Mouse (Mus musculus) limb, embryonic 10.5 days (tissue): ENCODE data around the gene Zwilch. TPM values are rescaled to one million over a fixed set of nuclear protein-coding genes. Genes with fewer than 3 reads are reported as not detected.
"Not testable (repeated sequence)": the region's sequence is repeated elsewhere in the genome, so short reads cannot be mapped to it uniquely, and the experiment has no call there.

ENCODE experiments used
- DNase-seq: peaks from one replicate; pipeline ENCODE4 v3.0.0-alpha.2; 2017; ENCODE audit warnings: low spot score
- H3K27ac ChIP-seq: fragments of 300-500 bp; sonication (generic); 2 replicates; pipeline ENCODE4 v1.5.1; 2016; ENCODE audit warnings: mild to moderate bottlenecking
- H3K27me3 ChIP-seq: fragments of 300-500 bp; sonication (generic); 2 replicates; pipeline ENCODE4 v1.6.1; 2016; ENCODE audit warnings: low read depth, mild to moderate bottlenecking; ENCODE audit not compliant: poor library complexity, severe bottlenecking
- H3K36me3 ChIP-seq: fragments of 300-500 bp; sonication (generic); 2 replicates; pipeline ENCODE4 v1.6.1; 2016; ENCODE audit warnings: mild to moderate bottlenecking, moderate library complexity
- H3K4me1 ChIP-seq: fragments of 300-500 bp; sonication (generic); 2 replicates; pipeline ENCODE4 v1.6.1; 2016
- H3K4me3 ChIP-seq: fragments of 300-500 bp; sonication (generic); 2 replicates; pipeline ENCODE4 v1.5.1; 2016; ENCODE audit warnings: mild to moderate bottlenecking, moderate library complexity
- H3K9me3 ChIP-seq: fragments of 300-500 bp; sonication (generic); replicated peaks from 2 replicates; pipeline ENCODE4 v1.6.1; 2016; ENCODE audit warnings: mild to moderate bottlenecking
- WGBS: fragments of 180-500 bp; shearing (Covaris S2); methylation state at CpG from one replicate; pipeline ENCODE4 v1.1.7; 2016; 5-methylcytosine and 5-hydroxymethylcytosine counted together
- polyA plus RNA-seq: library from polyadenylated mRNA; unstranded; fragments of >200 nt; fragmentation: Nextera tagmentation; extraction: Ambion mirVana; gene quantifications from 2 replicates; pipeline ENCODE4 v1.2.1, GENCODE M21; 2016

Gene Zwilch
- polyA plus RNA-seq, 1 experiment from 2014 or later = 52.1 TPM

DNA sequence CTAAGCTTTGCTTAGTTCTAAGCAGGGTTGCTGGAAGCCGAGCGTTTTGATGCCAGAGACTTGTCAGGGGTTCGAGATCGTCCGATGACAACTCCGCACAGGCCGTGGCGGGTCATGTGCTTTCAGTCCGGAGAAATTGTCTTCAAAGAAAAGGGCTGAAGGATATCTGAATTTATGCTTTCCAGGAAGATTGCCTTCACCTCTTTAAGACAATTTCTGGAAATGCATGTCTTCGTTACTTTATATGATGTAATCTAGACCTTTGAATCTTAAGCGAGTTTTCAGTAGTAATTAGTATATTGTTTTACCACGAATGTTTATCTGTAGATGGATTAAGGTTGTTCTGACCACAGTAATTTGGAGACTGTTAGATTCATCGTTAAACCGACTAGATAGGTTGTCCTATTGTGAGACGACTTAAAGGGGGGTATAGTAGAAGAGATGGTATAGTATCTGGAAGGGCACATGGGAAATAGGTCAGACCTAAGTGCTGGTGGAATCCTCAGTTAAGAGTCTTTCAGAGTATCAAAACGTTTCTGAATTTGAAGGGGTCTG lies 839 bp upstream of the Zwilch start:
- DNase-seq = no peak
- Histone ChIP-seq H3K27ac (peak overlapping the region; percentile 95), H3K27me3 (no peaks in the 10 kb centered on the region), H3K4me3 (peak overlapping the region; percentile 68), H3K36me3 (peaks cover 52% of the 10 kb centered on the region), H3K9me3 (no peaks in the 10 kb centered on the region), H3K4me1 (peaks cover 14% of the 10 kb centered on the region)
- under 1% methylated on average over 16 of the region's 16 CpGs for WGBS

DNA sequence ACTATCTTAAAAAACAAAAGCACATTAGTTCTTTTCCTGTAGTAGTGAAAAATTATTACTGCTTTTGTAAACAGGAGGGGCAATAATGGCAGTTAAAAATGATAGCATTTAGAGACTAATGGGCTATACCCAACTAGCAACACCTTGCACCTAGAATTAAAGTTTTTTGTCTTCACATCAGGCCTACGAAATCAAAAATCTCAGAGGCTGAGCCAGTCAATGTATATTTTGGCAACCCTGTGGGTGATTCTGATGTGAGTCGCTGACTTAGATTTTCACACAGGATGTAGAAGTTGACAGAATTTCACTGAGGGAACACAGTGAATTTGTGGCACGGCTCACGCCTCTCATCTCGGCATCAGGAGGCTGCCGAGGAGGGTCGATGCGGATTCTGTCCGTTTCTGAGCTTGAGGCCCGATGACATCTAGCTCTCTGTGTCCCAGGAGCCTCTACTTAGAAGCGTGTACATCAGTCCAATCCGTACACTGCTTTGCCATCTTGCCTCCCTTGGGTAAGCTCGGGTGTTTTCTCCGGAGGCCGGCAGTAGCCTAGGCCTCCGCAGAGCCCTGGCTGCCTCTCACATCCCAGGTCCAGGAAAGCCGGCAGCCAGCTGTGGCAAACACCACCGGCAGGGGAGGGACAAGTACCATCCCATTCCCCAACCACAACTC lies 624 bp downstream of the Zwilch start:
- no peaks in the 10 kb centered on the region for H3K9me3 ChIP-seq
- 3% methylated on average over 18 of the region's 18 CpGs for WGBS
- DNase-seq = no peak
- no peaks in the 10 kb centered on the region for H3K27me3 ChIP-seq
- H3K36me3 ChIP-seq = peaks cover 52% of the 10 kb centered on the region
- peak overlapping the region; percentile 95 for H3K27ac ChIP-seq
- peak overlapping the region; percentile 68 for H3K4me3 ChIP-seq
- H3K4me1 ChIP-seq = peaks cover 13% of the 10 kb centered on the region

DNA sequence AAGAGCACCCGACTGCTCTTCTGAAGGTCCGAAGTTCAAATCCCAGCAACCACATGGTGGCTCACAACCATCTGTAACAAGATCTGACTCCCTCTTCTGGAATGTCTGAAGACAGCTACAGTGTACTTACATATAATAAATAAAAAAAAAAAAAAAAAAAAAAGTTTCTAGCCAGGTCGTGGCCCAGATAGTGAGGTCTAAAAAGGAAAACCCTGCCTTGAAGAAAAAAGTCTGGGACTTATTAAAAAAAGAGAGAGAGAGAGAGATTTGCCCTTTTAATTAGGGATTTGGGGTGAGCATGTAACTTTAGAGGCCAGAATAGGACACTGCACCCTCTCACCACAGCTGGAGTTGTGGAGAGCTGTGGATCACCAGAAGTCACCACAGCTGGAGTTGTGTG lies 2.9 kb downstream of the Zwilch start:
- WGBS = 94% methylated on average over 3 of the region's 3 CpGs
- not testable (repeated sequence) for H3K9me3 ChIP-seq, H3K27ac ChIP-seq, H3K27me3 ChIP-seq, H3K4me3 ChIP-seq, DNase-seq
- peaks cover 13% of the 10 kb centered on the region for H3K4me1 ChIP-seq
- H3K36me3 ChIP-seq = peaks cover 48% of the 10 kb centered on the region

DNA sequence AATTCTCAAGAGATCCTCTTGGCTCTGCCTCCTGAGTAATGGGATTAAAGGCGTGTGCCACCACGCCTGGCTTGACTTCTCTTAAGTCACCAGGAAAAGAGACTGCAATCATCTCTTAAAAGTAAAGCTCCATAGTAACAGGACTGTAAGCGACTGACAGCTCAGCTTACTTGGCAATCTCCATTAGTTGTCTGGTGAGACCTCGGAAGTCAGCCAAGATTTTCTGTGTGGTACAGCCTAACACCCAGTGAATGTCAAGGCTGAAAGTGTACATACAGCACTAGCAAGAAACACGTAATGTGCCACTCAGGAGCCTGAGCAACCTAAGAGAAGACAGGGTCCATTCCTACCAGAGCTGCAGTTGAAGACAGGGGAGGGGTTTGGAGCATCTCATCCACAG lies 12.4 kb downstream of the Zwilch start:
- WGBS = 95% methylated on average over 5 of the region's 5 CpGs
- Histone ChIP-seq H3K27me3 (no peaks in the 10 kb centered on the region), H3K4me3 (no peak overlapping the region), H3K36me3 (peaks cover 94% of the 10 kb centered on the region), H3K4me1 (no peaks in the 10 kb centered on the region), H3K9me3 (no peaks in the 10 kb centered on the region), H3K27ac (no peak overlapping the region)
- DNase-seq = no peak

DNA sequence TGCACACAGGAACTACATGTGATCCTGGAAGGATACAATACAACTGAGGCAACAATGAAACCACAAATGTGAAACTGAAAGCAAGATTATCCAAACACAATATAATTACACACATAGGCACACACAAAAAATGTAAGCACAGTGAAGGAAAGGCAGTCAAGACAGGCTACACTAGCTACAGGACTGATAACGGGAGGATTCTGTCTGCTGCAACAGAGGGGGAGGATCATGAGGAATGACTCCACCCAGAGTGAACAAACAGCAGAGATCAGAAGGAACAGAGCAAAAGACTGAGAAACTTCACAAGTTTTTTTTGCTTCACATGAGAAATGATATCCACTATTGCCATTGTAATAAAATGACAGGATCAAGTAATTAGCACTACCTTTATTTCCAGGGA lies 16.3 kb downstream of the Zwilch start:
- H3K36me3 ChIP-seq = peaks cover 99% of the 10 kb centered on the region

DNA sequence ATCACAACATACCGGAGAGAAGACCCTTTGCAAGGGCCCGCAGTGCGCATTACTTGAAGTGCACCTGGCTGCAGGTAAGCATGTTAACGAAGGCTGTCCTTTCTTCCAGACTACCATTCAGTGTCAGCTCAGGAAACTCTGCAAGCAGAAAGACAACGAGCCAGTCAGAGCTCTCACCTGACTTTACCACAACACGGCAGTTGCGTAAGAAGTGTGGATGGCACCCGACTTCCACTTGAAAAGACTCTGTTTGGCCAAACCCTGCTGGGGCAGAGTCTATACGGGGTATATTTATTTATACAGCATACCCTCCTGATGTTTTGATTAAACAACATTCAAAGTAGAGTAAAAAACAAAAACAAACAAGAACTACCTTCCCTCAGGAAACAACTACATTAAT lies 33.0 kb downstream of the Zwilch start:
- Histone ChIP-seq H3K27ac (no peak overlapping the region), H3K4me1 (no peaks in the 10 kb centered on the region), H3K9me3 (no peaks in the 10 kb centered on the region), H3K27me3 (no peaks in the 10 kb centered on the region), H3K4me3 (no peak overlapping the region), H3K36me3 (peaks cover 83% of the 10 kb centered on the region)
- DNase-seq = no peak
- 93% methylated on average over 9 of the region's 9 CpGs for WGBS

More for the DNA sequence above, 16.3 kb downstream of the Zwilch start:
- no peaks in the 10 kb centered on the region for H3K27me3 ChIP-seq
- H3K9me3 ChIP-seq = no peaks in the 10 kb centered on the region
- H3K4me1 ChIP-seq = no peaks in the 10 kb centered on the region
- no peak for DNase-seq
- no peak overlapping the region for H3K4me3 ChIP-seq
- WGBS = 98% methylated on average over 1 of the region's 1 CpGs
- H3K27ac ChIP-seq = no peak overlapping the region

DNA sequence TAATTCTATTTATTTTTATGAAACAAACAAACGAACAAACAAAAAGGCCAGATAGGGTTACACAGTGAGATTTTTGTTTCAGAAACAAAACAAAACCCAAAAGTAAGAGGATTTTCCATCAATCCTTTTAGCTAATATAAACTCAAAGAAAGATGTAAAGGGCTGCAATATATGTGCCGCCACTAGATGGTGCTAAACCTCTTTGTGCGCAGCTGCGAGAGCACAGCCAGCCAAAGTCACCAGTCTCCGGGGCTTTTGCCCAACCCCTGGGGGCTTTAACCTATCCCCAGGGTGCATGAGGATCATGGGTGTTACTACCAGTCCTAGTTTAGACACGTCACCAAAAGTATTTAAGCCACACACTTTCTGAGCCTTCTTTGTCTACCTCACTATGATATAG lies 34.0 kb downstream of the Zwilch start:
- H3K4me3 ChIP-seq, H3K9me3 ChIP-seq, H3K27ac ChIP-seq, H3K4me1 ChIP-seq, H3K27me3 ChIP-seq: not testable (repeated sequence)
- peaks cover 74% of the 10 kb centered on the region for H3K36me3 ChIP-seq
- peak; percentile 47 for DNase-seq
- WGBS = 8% methylated on average over 6 of the region's 6 CpGs

DNA sequence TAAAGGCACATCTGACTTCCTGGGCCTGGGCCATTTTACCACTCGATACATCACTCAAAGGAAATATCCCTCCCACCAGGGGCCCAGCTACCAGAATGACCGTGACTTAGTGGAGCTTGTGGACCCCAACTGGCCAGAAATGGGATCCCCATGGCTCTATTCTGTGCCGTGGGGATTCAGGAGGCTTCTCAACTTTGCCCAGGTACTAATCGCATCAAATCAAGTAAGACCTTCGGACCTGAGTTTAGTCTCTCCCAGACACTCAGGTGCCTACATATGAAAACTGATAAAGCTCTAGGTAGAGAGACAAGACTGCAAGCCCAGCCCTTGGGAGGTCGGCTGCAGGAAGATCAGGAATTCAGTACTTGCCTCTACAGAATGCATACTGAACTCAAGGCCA lies 41.3 kb downstream of the Zwilch start:
- Histone ChIP-seq H3K27ac (no peak overlapping the region), H3K27me3 (no peaks in the 10 kb centered on the region), H3K4me1 (0 out of 2 replicates have a peak, but pooled peaks cover 3% of the 10 kb centered on the region), H3K9me3 (no peaks in the 10 kb centered on the region), H3K36me3 (peaks cover 14% of the 10 kb centered on the region), H3K4me3 (no peak overlapping the region)
- no peak for DNase-seq
- 87% methylated on average over 6 of the region's 6 CpGs for WGBS

DNA sequence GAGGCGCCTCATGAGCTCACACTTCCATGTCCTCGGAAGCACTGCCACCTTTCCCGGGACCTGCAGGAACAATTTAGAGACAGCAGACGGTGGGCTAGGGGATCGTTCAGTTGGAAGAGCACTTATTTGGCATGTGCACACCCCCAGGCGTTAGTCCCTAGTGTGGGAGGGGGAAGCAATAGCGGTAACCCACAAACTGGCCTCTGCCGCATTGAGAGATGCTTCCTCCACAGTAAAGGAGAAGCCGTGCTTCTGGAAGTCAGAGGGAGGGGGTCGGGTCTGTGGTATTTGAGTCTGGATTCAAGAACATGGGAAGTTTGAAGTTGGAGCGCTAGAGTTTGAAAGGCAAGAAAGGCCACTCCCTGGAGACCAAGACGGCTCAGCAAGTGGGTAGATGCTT lies 46.8 kb downstream of the Zwilch start:
- H3K27me3 ChIP-seq = no peaks in the 10 kb centered on the region
- no peak overlapping the region for H3K27ac ChIP-seq
- 68% methylated on average over 12 of the region's 12 CpGs for WGBS
- no peak overlapping the region for H3K4me3 ChIP-seq
- DNase-seq = no peak
- peaks cover 14% of the 10 kb centered on the region; the same call in 1 of the 2 replicates for H3K4me1 ChIP-seq
- no peaks in the 10 kb centered on the region for H3K9me3 ChIP-seq
- H3K36me3 ChIP-seq = no peaks in the 10 kb centered on the region

DNA sequence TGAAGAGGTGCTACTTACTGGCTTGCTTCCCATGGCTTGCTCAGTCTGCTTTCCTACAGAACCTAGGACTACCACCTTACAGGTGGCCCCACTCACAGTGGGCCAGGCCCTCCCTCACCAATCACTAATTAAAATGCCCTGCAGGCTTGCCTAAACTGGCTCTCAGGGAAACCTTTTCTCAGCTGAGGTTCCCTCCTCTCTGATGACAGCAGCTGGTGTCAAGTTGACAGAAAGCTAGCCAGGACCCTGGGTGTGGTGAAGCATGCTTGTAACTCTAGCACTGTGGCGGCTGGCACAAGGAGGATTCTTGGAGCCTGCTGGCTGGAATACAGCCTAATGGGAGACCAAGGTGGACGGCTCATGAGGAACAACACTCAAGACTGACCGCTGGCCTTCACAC lies 47.6 kb downstream of the Zwilch start:
- H3K27me3 ChIP-seq = no peaks in the 10 kb centered on the region
- 72% methylated on average over 3 of the region's 3 CpGs for WGBS
- H3K36me3 ChIP-seq = no peaks in the 10 kb centered on the region
- DNase-seq = no peak
- H3K4me1 ChIP-seq = peaks cover 14% of the 10 kb centered on the region; the same call in 1 of the 2 replicates
- H3K27ac ChIP-seq = no peak overlapping the region
- no peaks in the 10 kb centered on the region for H3K9me3 ChIP-seq
- H3K4me3 ChIP-seq = no peak overlapping the region

DNA sequence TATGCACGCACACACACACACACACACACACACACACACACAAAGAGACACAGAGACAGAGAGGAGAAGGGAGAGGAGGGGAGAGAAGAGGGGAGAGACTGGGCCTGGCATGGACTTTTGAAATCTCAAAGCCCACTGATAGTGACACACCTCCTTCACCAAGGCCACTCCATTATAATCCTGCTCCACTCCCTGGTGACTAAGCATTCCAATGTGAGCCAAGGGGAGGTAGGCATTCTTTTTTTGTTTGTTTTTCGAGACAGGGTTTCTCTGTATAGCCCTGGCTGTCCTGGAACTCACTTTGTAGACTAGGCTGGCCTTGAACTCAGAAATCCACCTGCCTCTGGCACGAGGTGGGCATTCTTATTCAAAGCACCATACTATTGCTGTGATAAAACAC lies 48.1 kb downstream of the Zwilch start:
- H3K36me3 ChIP-seq, DNase-seq, H3K4me3 ChIP-seq, H3K27ac ChIP-seq, H3K9me3 ChIP-seq, H3K27me3 ChIP-seq: not testable (repeated sequence)
- WGBS = 74% methylated on average over 3 of the region's 3 CpGs
- peaks cover 16% of the 10 kb centered on the region; the same call in 1 of the 2 replicates for H3K4me1 ChIP-seq

DNA sequence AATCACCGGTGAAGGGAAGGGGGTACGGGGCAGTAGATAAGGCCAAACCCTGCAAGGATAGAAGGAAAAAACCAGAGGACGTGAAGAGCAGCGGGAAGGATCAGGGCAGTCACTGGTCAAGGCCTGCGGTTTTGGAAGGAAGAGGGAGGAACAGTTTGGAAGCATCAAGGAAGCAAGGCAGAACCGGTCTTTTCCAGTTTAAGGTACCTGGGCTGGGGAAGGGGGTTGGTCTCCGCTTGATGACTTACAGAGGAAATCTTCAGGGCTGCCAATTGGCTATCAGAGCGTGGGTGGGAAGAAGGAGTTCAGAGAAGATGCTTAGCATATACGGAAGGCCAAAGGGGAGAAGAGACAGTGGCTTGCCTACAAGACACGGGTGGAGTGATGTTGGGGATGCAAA lies 50.3 kb downstream of the Zwilch start:
- 92% methylated on average over 10 of the region's 10 CpGs for WGBS
- H3K36me3 ChIP-seq = no peaks in the 10 kb centered on the region
- H3K4me3 ChIP-seq = no peak overlapping the region
- no peak overlapping the region for H3K27ac ChIP-seq
- no peaks in the 10 kb centered on the region for H3K27me3 ChIP-seq
- no peaks in the 10 kb centered on the region for H3K9me3 ChIP-seq
- peaks cover 16% of the 10 kb centered on the region; the same call in 1 of the 2 replicates for H3K4me1 ChIP-seq
- no peak for DNase-seq

DNA sequence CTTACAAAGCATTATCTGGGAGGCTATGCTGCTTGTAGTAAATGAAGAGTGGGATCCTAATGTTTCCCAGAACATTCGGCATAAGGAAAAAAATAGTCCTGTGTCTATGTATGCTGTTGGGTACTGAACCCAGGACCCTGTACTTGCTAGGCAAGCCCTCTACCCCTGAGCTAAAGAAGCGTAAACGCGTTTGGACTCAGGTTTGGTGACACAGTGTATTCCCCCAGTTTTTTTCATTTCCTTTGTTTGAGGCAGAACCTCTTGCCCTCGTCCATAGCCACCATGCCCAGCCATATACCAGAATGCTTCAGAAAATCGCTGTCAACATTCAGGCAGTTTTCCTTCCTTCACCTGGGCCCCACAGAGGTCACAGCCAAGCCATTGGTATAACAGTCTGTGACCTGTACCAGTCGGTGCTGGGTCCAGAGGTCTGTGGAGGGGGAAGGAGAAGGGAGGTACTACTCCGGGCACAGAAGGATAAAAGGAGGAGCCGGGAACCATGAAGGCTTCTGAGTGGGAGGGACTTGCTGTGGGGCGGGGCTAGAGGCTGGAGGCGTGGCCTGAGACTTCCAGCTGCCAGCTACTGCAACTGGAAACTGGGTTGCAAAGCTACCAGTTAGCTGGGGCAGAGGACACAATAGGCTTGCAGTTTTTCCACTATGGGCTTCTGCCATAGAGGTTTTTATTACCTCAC lies 52.2 kb downstream of the Zwilch start:
- no peaks in the 10 kb centered on the region for H3K27me3 ChIP-seq
- H3K9me3 ChIP-seq = no peaks in the 10 kb centered on the region
- 43% methylated on average over 11 of the region's 11 CpGs for WGBS
- no peak for DNase-seq
- peaks cover 12% of the 10 kb centered on the region; the same call in 1 of the 2 replicates for H3K4me1 ChIP-seq
- H3K36me3 ChIP-seq = no peaks in the 10 kb centered on the region
- no peak overlapping the region for H3K4me3 ChIP-seq
- no peak overlapping the region for H3K27ac ChIP-seq
